In the genomic region with DNA sequence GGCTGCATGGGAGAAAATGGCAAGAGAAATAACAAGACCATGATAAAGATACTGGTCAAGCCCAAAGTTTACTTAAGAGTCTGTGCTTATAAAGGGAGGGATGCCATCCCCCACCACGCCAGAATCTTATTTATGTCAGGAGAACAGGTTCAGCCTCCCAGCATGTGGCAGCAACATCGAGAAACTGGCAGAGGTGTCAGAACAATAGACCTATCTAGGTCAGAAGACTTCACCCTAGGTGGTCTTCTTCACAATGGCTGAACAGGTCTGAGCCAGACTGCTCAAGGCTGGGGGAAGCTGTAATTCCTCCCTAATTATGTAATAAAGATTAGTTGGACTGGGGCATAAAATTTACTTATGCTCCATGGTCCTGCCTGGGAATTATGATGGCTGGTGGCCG, we compare ENCODE assay signal across 17 mouse cellular contexts.
"Had no signal": no experiment of that assay in that cellular context is flagged by ENCODE, and none has a peak within 500 bp of the region (broad histone marks: within the 10 kb centered on the region; RNA-seq: fewer than 3 reads in every experiment).

No protein-coding gene starts in this region.

- H3K9ac ChIP-seq: limb, embryonic 13.5 days; liver, embryonic 12.5 days; liver, embryonic 15.5 days had no signal

- H3K27me3 ChIP-seq: limb, embryonic 13.5 days; liver, embryonic 12.5 days; liver, embryonic 15.5 days had no signal

- DNase-seq: kidney, adult 18-20 months; kidney, postnatal 14 days; layer of hippocampus, adult 9-11 months; liver; lung, adult 2 months; lung, postnatal 14 days; lung, postnatal 4 days; thymus, adult 18-20 months; thymus, postnatal 36 days had no signal

- H3K36me3 ChIP-seq: limb, embryonic 10.5 days; limb, embryonic 13.5 days; liver, embryonic 12.5 days; liver, embryonic 15.5 days had no signal

- H3K4me3 ChIP-seq: layer of hippocampus, adult 2 months; limb, embryonic 10.5 days; limb, embryonic 13.5 days; liver, embryonic 12.5 days; liver, embryonic 15.5 days; myocyte had no signal

- H3K4me2 ChIP-seq: limb, embryonic 13.5 days; liver, embryonic 12.5 days; liver, embryonic 15.5 days; midbrain, embryonic 11.5 days had no signal

- ATAC-seq: liver, embryonic 12.5 days; midbrain, embryonic 16.5 days had no signal

- H3K27ac ChIP-seq: layer of hippocampus, adult 2 months; limb, embryonic 10.5 days; limb, embryonic 13.5 days; liver, embryonic 12.5 days; liver, embryonic 15.5 days had no signal

- H3K4me1 ChIP-seq: limb, embryonic 10.5 days; limb, embryonic 13.5 days; liver, embryonic 12.5 days; liver, embryonic 15.5 days had no signal

- H3K9me3 ChIP-seq: limb, embryonic 10.5 days; limb, embryonic 13.5 days; liver, embryonic 12.5 days; liver, embryonic 15.5 days had no signal
